ENCODE assay signal across 9 mouse cellular contexts in the genomic region with DNA sequence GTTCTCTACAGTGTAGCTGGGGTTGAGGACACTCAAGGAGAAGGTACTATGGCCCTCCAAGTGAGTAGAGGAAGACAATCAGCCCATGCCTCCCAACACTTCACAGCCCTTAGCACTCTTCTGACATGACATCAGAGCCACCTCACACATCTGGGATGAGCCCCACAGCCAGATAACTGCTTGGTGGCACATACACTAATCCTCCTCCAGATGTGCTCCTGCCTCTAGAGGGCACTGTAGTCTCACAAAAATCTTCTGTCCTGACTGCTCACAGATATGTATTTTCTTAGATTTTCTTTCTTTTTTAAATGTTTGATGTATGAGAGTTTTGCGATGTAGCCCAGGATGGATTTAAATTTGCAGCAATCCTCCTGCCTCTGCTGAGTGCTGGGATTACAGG. TPM values are rescaled to one million over a fixed set of nuclear protein-coding genes. Genes with fewer than 3 reads are reported as not detected.
A peak's percentile ranks its signal among the peaks of the same experiment; 100 is the strongest.
DNase-seq lines count a peak whose midpoint lies in the region; ATAC-seq and TF ChIP-seq lines count a peak whose summit lies in the region.
"Had no signal": no experiment of that assay in that cellular context is flagged by ENCODE, and none has a peak within 500 bp of the region (broad histone marks: within the 10 kb centered on the region; RNA-seq: fewer than 3 reads in every experiment).

No protein-coding gene starts in this region.

- no peaks in the 10 kb centered on the region for H3K4me1 ChIP-seq in heart, postnatal 0 days (ENCODE audit: control insufficient read depth, insufficient read depth)
- H3K4me1 ChIP-seq in heart, embryonic 12.5 days (replicated peaks), result no peaks in the 10 kb centered on the region
- H3K4me1 ChIP-seq in liver, adult 2 months (ENCODE audit: control insufficient read depth, insufficient read depth, low read length), result no peaks in the 10 kb centered on the region
- H3K4me1 ChIP-seq: limb, embryonic 12.5 days had no signal

- no peak overlapping the region for H3K4me3 ChIP-seq in heart, postnatal 0 days (ENCODE audit: low read depth, low read length)
- no peak overlapping the region for H3K4me3 ChIP-seq in heart, embryonic 12.5 days
- no peak overlapping the region for H3K4me3 ChIP-seq in liver, adult 2 months (ENCODE audit: insufficient read depth, low read depth, low read length)
- H3K4me3 ChIP-seq: limb, embryonic 12.5 days had no signal

- H3K36me3 ChIP-seq in heart, postnatal 0 days (replicated peaks; ENCODE audit: control insufficient read depth, insufficient read depth, low read length), result peaks cover 50% of the 10 kb centered on the region
- H3K36me3 ChIP-seq in heart, embryonic 12.5 days, result peaks cover 79% of the 10 kb centered on the region
- peaks cover 13% of the 10 kb centered on the region for H3K36me3 ChIP-seq in liver, adult 2 months (ENCODE audit: control insufficient read depth, insufficient read depth, low read length)

- peak; percentile 54 for TF ChIP-seq CTCF in heart, postnatal 0 days (IDR thresholded peaks at IDR 0.05; ENCODE audit: low read depth)
- TF ChIP-seq CTCF in liver, adult 2 months (IDR thresholded peaks at IDR 0.05; ENCODE audit: low read depth, low read length), result peak; percentile 51

- H3K79me2 ChIP-seq in liver, adult 2 months (ENCODE audit: control insufficient read depth, insufficient read depth, low read length), result no peaks in the 10 kb centered on the region; the same call in 1 of the 2 replicates

- H3K27me3 ChIP-seq in heart, postnatal 0 days (ENCODE audit: control insufficient read depth, insufficient read depth, low read length), result no peaks in the 10 kb centered on the region
- no peaks in the 10 kb centered on the region for H3K27me3 ChIP-seq in heart, embryonic 12.5 days (replicated peaks)
- no peaks in the 10 kb centered on the region for H3K27me3 ChIP-seq in liver, adult 2 months (ENCODE audit: control insufficient read depth, insufficient read depth, low read length)
- H3K27me3 ChIP-seq: limb, embryonic 12.5 days had no signal

- no peak for TF ChIP-seq POLR2A in liver, adult 2 months (IDR thresholded peaks at IDR 0.05; ENCODE audit: extremely low read depth, insufficient read depth, low read length)

- DNase-seq in heart, postnatal 0 days (ENCODE audit: low spot score), result peak; percentile 43
- peak; percentile 83 for DNase-seq in CD4-positive, CD25-positive, alpha-beta regulatory T cell, adult 2 months (ENCODE audit: low read depth, low spot score)
- DNase-seq in ZHBTc4 (ENCODE audit: low read depth, low spot score), result peak; percentile 69
- peak; percentile 45 for DNase-seq in liver, adult 2 months (ENCODE audit: extremely low read depth, low read depth, low spot score)
- peak; percentile 43 for DNase-seq in retina, postnatal 7 days (ENCODE audit: low read depth, low spot score)
- no peak for DNase-seq in Muller cell, postnatal 12 days (ENCODE audit: inconsistent ontology term)

- no peak overlapping the region for H3K9ac ChIP-seq in heart, postnatal 0 days (replicated peaks; ENCODE audit: low read depth, low read length)
- H3K9ac ChIP-seq in heart, embryonic 12.5 days, result no peak overlapping the region
- no peak overlapping the region for H3K9ac ChIP-seq in liver, adult 2 months (ENCODE audit: low read depth, low read length)
- H3K9ac ChIP-seq: limb, embryonic 12.5 days had no signal

- H3K9me3 ChIP-seq in heart, postnatal 0 days (replicated peaks; ENCODE audit: control insufficient read depth, low read length), result no peaks in the 10 kb centered on the region
- H3K9me3 ChIP-seq in heart, embryonic 12.5 days (replicated peaks), result no peaks in the 10 kb centered on the region
- H3K9me3 ChIP-seq: limb, embryonic 12.5 days had no signal

- WGBS in heart, postnatal 0 days, result 100% methylated on average over 1 of the region's 1 CpGs
- WGBS in heart, embryonic 12.5 days, result 89% methylated on average over 1 of the region's 1 CpGs
- 80% methylated on average over 1 of the region's 1 CpGs for WGBS in liver, adult 2 months

- 0 out of 2 replicates have a peak, but pooled peaks have one; percentile 53 for ATAC-seq in heart, postnatal 0 days (ENCODE audit: insufficient read depth, low read depth)
- ATAC-seq in heart, embryonic 12.5 days (ENCODE audit: insufficient number of reproducible peaks, low FRiP score), result no peak
- peak; percentile 78 for ATAC-seq in erythroblast, adult 5-6 weeks (replicated peaks; ENCODE audit: low FRiP score, poor library complexity, severe bottlenecking)

- H3K4me2 ChIP-seq in heart, postnatal 0 days (ENCODE audit: low read depth, low read length), result no peak overlapping the region
- no peak overlapping the region for H3K4me2 ChIP-seq in heart, embryonic 12.5 days
- H3K4me2 ChIP-seq: limb, embryonic 12.5 days had no signal

- TF ChIP-seq EP300 in heart, postnatal 0 days (IDR thresholded peaks at IDR 0.05; ENCODE audit: low read depth), result no peak

- no peak overlapping the region for H3K27ac ChIP-seq in heart, postnatal 0 days (ENCODE audit: low read depth)
- no peak overlapping the region for H3K27ac ChIP-seq in heart, embryonic 12.5 days (ENCODE audit: poor library complexity, severe bottlenecking)
- no peak overlapping the region for H3K27ac ChIP-seq in liver, adult 2 months (replicated peaks; ENCODE audit: insufficient read depth, low read depth, low read length)
- H3K27ac ChIP-seq: limb, embryonic 12.5 days had no signal

RNA-seq across cellular contexts. Expression of a gene that starts 11.1 kb away (rescaled TPM):
- 41.7 and 61.2 TPM in 2 replicates for total RNA-seq in heart, postnatal 0 days (2014; rRNA removed; ENCODE audit: low replicate concordance)
- 101 and 102 TPM in 2 replicates for polyA plus RNA-seq in heart, postnatal 0 days (2015; fragmentation: Nextera tagmentation; extraction: Ambion mirVana)
- polyA plus RNA-seq in heart, embryonic 12.5 days (2016; fragmentation: Nextera tagmentation; extraction: Ambion mirVana), result 232 and 254 TPM in 2 replicates
- 19.4 and 29.5 TPM in 2 replicates for total RNA-seq in erythroblast, adult 5-6 weeks (2015; ENCODE audit: low replicate concordance)
- total RNA-seq in erythroblast, adult 5-6 weeks (2017; ENCODE audit: low replicate concordance), result 61.9 and 62.0 TPM in 2 replicates
- 15.8 and 16.1 TPM in 2 replicates for total RNA-seq in liver, adult 2 months (2014; rRNA removed)
- polyA plus RNA-seq in liver, adult 2 months (2012; rRNA removed), result 11.5 and 25.8 TPM in 2 replicates

RNA-seq across cellular contexts. Expression of a gene that starts 24.2 kb away (rescaled TPM):
- total RNA-seq in heart, postnatal 0 days (2014; rRNA removed; ENCODE audit: low replicate concordance), result 16.5 and 16.9 TPM in 2 replicates
- 4.4 and 5.0 TPM in 2 replicates for polyA plus RNA-seq in heart, postnatal 0 days (2015; fragmentation: Nextera tagmentation; extraction: Ambion mirVana)
- 14.3 and 14.9 TPM in 2 replicates for polyA plus RNA-seq in heart, embryonic 12.5 days (2016; fragmentation: Nextera tagmentation; extraction: Ambion mirVana)
- 37.4 and 37.7 TPM in 2 replicates for total RNA-seq in erythroblast, adult 5-6 weeks (2015; ENCODE audit: low replicate concordance)
- total RNA-seq in erythroblast, adult 5-6 weeks (2017; ENCODE audit: low replicate concordance), result 82.9 and 103 TPM in 2 replicates
- total RNA-seq in liver, adult 2 months (2014; rRNA removed), result 5.2 and 7.5 TPM in 2 replicates
- 11.1 and 14.3 TPM in 2 replicates for polyA plus RNA-seq in liver, adult 2 months (2012; rRNA removed)
